Mouse (Mus musculus): ENCODE results near the gene Rrp15.
"Not testable (repeated sequence)": the region's sequence is repeated elsewhere in the genome, so short reads cannot be mapped to it uniquely, and the experiment has no call there.

Rrp15 gene

DNA sequence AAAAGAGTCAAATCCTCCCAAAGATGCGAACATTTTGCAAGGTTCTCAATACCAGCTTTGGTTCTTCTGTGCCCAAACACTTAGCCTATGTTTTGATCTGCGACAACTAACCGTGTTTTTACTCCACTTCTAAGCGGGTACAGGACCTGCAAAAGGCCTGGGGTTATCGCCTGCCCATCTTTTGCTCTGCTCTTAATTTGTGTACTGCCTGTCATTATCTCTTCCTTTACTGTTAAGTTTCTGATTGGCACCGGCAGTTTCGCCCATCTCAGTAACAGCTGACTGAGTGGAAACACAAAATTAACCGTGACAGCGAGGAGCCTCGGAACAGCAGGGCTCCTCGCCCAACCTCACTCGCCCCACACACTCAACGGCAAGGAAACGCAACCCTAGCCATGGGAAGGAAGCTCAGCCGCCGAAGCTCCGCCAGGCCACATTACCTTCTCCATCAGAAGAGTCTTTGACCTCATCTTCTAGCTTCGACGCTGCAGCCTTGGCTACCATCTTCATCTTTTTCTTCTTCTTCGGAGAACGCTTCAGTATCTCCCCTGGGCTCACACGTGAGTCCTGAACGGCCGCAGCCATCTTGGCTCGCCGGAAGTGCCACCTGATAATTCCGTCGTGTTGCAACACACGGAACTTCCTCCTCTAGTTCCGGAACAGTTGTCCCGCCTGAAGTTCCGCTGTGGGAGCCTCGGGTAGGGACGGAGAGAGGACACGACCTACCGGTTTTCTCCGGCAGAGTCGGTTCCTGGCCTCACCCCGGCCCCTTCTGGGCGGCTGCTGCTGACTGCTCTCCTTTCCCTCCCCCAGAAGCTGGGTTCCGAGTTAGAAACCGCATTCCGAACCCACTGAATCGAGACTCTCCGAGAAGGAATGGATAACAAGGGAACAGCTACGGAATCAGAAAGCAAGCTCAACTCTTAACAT, at the start of gene Rrp15:
Gene Rrp15 (minus strand): TSS at position 635 of the 930 bp plus-strand sequence.
- DNase-seq (ENCODE audit: low read depth), result peak; percentile 95

DNA sequence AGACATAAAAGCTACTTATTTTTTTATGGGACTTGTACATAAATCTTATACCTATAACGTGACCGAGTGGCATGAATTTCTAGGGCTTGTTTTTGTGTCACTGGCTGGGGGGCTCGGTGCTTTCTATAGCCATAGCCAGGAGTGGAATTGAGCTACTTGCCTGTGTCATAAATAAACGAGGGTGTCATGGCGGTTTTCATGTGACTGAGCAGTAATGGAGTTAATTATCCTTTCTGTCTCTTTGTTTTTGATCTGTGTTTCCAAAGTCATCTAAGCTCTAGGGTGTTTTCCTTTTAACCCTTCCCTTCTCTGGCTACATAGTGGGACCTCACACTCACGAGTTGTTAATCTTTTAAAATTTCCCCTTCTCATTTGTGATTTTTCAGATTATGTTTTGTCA, 48.8 kb upstream of the Rrp15 start:
- no peak for DNase-seq (ENCODE audit: low read depth)

DNA sequence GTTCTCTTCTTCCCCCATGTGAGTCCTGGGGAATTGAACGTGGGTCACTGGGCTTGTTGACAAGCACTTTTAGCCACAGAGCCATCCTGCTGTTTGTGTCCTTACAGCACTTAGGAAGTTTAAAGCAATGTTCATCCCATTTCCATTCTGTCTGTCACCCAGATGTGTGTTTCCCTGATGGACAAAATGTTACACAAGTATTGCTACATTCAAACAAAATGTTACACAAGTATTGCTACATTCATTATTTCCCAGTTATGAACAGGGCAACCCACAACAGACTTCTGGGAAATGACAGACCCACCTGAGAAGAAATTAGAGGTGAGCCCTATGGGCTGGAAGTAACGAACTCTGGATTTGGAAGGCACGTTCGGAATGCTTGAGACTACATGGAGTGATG, 36.2 kb upstream of the Rrp15 start:
- DNase-seq (ENCODE audit: low read depth), result no peak

DNA sequence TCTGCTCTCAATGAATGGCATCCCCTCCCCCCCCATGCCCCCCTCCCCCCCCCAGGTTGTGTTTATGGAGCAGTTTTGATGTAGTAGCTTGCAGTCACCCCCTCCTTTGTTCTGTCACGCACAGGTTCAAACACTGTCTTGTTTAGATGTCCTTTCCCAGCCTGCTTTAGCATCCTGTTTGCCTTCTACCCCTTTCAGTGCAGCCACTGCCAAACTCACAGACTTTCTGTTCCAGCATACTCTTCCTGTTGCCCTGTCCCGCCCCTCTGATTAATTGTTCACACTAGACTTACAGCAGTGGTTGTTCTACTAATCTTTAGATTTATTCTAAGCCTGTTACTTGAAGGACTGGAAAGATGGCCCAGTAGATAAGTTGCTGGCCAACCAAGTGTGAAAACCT, 31.7 kb upstream of the Rrp15 start:
- DNase-seq (ENCODE audit: low read depth), result no peak

DNA sequence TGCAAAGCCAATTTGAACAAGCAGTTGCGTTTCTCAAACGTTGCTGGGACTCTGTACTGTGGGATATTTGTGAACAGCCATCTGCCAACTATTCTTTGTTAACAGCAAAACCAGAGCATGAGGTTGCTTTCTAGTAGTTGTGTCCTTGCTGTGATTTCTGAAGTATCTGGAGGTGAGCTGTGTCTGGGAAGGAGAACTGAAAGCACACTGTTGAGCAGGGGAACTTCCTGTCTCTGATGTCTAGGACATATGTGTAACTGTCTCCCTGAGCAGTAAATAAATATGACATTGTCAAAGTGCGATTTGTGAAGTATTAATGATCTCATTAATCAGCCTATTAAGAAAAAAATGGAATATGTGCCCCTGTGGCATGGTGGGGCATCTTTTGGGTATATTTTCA, 24.0 kb upstream of the Rrp15 start:
- DNase-seq (ENCODE audit: low read depth), result no peak

DNA sequence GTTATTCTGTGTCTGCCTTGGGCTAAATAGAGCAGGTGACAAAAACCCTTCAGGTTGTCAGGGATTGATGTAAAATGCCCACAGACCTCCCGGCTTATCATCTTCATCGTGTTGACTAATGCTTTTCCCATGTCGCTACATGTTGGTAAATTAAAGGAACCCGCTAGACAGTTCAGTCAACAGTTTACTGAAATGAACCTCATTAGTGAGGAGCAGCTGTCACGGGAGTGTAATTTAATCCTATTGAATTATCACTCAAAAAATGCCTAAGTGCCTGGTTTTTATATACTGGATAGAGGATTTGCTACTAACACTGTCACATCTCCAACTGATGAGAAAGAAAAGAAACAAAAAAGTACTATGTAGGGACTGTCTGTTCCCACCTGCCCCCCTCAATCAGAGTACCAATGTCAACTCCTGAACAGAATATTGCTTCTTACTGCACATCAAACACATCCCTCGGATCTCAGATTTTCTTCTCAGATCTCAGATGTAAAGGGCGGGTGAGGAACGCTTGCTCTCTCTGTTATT, 23.5 kb upstream of the Rrp15 start:
- DNase-seq (ENCODE audit: low read depth), result no peak

DNA sequence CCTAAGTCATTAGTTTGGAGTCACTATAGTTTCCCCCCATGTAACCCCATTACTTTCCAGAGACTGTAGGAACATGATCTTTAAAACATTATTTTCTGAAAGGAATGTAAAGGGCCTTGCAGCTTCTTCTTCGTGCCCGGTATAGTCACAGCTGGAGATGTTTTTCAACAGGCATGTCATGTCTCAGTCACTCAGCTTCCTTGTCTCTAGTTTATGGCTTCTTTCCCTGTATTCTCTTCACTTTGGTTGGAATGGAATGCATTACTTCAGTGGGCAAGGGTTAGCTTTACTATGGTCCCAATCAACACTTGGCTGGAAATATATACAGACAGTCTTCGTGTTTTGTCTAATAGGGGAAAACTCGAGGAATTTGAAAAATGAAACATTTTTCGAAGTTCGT, 22.8 kb upstream of the Rrp15 start:
- no peak for DNase-seq (ENCODE audit: low read depth)

DNA sequence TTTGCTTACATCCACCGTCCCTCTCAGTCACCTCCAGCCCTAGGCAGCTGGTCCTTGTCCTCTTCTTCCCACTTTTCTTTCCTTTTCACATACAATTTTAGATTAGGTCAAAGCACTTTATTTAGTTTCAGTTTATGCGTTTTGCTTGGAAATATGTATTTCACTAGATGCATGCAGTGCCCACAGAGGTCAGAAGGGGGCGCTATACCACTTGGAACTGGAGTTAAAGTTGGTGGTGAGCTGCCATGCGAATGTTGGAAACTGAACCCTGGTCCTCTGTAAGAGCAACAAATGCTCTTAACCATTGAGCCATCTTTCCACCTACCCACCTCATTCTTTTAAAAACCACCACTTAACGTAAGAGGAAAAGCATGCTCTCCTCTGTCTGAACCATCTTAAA, 21.5 kb upstream of the Rrp15 start:
- no peak for DNase-seq (ENCODE audit: low read depth)

DNA sequence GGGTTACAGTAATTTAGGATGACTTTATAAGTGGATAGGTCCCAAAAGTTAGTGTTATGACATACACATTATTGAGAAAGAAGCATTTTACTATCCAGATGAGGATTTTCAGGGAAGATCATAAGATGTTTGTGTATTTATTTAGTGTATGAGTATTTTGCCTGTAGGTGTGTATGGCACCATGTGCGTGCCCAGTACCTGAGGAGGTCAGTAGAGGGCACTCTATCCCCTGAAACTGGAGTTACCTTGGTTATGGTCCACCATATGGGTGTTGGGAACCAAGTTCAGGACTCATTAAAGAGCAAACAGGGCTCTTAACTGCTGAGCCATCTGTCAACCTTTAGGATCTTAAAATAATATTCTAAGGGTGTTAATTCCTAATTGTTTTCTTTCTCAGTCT, 19.2 kb upstream of the Rrp15 start:
- no peak for DNase-seq (ENCODE audit: low read depth)

DNA sequence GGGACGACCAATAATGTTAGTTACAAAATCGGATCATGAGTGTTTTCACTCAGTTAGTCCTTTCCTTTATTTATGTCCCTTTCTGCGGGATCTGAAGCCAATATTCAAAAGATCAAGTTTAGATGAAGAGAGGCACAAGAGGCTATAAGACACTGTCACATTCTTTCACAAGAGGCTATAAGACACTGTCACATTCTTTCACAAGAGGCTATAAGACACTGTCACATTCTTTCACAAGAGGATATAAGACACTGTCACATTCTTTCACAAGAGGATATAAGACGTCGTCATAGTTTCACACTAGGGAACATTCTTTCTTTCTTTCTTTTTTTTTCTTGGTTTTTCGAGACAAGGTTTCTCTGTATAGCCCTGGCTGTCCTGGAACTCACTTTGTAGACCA, 14.3 kb upstream of the Rrp15 start:
- not testable (repeated sequence) for DNase-seq (ENCODE audit: low read depth)

DNA sequence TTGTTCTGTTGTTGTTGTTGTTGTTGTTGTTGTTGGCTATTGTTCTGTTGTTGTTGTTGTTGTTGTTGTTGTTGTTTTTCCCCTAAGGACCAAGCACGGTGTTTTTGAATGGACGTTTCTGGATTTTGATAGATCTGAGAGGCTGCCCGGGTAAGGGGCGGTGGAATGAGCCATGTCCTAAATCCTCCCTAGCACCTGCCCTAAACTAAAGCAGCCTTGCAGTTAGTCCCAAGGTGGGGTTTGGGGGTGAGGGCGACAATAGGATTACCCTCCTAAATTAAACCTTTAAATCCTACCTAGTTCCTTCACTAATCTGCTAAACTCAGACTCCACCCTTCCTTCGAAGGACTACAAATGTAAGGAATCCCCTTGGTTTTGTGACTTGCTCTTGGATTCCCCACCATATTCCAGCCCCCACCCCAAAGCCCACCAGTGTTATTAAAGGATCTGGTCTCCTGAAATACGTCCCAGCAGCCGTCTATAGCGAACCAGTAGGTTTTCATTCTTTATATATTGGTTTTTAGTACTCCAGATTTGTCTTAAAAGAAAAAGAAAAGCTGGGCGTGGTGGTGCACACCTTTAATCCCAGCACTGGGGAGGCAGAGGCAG, 621 bp upstream of the Rrp15 start:
- DNase-seq (ENCODE audit: low read depth), result no peak

DNA sequence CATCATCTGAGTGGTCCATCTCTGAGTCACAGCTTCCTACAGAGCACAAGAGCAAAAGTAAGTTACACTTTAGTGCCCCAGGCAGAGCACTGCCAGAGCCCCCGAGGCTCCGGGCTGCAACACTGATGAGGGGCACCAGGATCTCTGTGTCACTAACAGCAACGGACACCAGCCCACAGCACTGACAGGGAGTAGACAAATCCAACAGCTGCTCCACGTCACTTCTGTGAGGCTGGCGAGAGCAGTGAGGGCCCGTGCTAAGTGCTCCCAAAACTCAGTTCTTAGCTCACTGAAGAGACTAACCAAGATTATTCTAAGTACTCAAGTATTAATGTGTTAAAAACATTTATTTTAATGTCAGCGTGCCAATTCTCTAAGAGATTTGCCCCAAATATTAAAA, 9.3 kb downstream of the Rrp15 start:
- no peak for DNase-seq (ENCODE audit: low read depth)

DNA sequence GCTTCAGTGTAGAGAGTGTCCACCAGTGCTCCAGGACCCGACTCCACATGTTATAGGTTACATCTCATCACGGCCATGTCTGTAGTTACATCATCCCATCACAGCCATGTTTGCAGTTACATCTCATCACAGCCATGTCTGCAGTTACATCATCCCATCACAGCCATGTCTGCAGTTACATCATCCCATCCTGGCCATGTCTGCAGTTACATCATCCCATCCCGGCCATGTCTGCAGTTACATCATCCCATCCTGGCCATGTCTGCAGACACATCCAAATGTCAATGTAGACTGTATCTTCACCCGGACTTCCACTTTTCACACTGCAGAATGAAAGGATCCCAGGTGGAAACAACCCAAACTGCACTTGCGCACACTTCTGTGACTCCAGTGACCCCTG, 13.6 kb downstream of the Rrp15 start:
- no peak for DNase-seq (ENCODE audit: low read depth)

DNA sequence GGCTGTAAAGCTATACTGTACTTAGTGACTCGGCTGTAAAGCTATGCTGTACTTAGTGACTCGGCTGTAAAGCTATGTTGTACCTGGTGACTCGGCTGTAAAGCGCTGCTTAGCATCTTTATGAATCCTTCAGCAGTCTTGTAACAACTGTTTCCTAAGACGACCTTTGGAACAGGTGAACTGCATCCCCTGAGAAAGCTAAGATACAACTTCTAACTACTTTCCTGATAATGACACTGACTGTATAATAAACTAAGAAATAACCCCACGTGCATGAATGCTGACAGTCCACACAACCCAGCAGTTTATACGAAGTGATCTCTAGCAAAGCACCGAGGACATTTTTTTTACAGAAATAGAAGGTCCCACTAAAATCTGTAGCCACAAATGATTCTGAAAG, 16.1 kb downstream of the Rrp15 start:
- no peak for DNase-seq (ENCODE audit: low read depth)

DNA sequence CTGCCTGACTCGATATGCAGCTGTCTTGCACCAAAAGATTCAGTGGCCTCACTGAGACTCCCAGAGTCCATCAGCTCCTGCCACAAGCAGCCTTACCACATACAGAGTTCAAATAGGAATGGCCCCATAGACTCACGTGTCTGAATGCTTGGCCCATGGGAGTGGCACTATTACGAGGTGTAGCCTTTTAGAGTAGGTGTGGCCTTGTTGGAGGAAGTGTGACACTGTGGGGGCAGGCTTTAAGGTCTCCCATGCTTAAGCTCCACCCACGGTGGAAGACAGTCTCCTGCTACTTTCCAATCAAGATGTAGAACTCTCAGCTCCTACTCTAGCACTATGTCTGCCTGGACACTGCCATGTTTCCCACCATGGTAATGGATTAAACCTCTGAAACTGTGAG, 20.4 kb downstream of the Rrp15 start:
- no peak for DNase-seq (ENCODE audit: low read depth)

DNA sequence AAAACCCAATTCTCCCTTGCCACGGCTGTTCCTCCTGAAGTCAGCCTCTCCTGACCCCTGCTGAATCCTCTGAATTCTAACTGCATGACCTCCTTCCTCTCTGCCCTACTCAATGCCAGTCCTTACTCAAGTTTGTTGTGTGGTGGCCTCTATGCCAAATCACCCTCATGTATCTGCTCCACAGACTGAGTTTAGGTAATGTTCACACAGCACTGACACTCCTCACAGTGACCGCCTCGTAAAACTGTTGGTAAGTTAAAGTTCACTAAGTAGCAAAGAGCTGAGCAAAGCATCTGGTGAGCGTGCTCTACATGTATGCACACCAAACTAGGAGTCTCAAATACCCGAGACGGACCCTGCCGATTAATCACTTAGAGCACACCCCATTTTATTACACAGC, 23.0 kb downstream of the Rrp15 start:
- no peak for DNase-seq (ENCODE audit: low read depth)

DNA sequence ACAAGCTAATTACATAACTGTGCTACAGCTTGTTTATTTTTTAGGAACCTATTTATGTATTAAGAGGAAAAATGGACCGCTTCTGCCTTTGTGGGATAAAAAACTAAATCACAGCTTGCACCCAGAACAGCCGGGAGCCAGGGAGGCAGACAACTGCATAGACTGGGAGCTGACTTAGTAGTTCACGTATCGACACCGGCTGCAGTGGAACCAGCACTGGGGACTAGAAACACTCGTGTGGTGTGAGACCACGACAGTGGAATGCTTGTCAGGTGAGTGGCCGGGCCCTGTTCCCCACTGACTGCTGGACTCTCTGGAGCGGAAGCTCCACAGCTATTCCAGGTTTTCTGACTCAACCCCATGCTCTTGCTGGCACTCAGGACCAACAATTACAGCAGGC, 26.9 kb downstream of the Rrp15 start:
- DNase-seq (ENCODE audit: low read depth), result no peak

DNA sequence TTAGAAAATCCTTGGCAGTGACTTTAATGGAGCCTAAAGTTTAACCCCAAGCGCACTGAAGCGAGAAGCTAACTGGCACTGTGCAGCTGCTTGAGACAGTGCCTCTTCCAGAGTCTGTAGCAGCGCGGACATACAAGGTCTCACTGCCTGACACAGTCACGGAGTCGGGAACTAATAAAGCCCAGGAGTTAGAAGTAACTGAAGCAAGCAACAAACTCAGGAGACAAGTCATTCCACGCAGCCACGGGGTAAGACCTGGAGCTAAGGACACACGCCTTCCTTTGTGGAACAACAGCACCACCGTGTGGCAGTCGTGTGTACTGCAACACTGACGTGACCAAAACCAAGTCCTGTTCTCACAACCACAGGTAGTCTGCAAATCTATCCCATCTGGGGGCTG, 27.3 kb downstream of the Rrp15 start:
- DNase-seq (ENCODE audit: low read depth), result peak; percentile 84

DNA sequence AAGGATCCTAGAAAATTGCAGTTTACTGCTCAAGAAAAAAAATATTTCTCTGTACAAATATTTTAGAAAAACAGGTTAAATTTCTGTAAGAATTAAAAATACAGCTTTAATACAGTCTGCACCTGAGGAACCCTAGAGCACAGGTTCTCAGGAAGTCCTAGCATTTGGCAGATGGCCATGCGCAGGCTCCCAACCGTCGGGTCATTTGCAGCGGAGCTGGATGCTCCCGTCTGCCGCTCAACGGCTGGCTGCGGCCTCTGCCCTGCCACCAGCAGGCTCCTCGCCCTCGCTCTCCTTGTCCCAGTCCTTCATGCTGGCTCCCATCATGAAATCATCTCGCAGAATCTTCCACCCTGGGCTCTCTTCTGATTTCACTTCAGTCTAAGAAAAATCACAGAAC, 28.0 kb downstream of the Rrp15 start:
- DNase-seq (ENCODE audit: low read depth), result no peak

DNA sequence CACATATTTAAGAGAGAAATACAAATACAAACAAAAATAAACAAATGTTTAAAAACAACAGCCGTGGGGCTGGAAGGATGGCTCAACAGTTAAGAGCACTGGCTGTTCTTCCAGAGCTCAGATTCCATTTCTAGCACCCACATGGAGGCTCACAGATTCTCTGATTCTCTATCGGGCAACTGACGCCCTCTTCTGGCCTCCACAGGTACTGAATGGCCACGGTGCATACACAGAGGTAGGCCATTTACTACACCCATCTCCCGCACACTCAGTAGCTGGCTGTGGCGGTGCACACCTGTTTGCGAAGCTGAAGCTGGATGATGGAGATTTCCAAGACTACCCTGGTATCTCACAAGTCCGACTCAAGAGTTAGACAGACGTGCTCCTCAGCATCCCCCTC, 29.4 kb downstream of the Rrp15 start:
- no peak for DNase-seq (ENCODE audit: low read depth)

DNA sequence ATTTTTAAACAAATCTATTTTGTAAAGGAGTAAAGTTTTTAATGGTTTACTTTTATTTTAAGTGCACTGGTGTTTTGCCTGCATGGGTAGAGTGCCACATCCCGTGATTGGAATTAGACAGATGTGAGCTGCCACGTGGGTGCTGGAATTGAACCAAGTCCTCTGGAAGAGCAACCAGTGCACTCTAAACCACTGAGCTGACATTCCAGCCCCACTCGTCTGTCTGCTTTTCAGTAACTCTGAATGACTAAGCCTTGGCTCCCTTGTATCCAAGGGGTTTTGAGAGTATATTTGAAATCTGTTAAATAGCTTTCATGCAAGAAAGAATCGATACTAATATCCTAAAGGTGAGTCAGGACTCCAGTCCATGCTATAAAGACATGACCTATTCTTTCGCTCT, 30.3 kb downstream of the Rrp15 start:
- no peak for DNase-seq (ENCODE audit: low read depth)

DNA sequence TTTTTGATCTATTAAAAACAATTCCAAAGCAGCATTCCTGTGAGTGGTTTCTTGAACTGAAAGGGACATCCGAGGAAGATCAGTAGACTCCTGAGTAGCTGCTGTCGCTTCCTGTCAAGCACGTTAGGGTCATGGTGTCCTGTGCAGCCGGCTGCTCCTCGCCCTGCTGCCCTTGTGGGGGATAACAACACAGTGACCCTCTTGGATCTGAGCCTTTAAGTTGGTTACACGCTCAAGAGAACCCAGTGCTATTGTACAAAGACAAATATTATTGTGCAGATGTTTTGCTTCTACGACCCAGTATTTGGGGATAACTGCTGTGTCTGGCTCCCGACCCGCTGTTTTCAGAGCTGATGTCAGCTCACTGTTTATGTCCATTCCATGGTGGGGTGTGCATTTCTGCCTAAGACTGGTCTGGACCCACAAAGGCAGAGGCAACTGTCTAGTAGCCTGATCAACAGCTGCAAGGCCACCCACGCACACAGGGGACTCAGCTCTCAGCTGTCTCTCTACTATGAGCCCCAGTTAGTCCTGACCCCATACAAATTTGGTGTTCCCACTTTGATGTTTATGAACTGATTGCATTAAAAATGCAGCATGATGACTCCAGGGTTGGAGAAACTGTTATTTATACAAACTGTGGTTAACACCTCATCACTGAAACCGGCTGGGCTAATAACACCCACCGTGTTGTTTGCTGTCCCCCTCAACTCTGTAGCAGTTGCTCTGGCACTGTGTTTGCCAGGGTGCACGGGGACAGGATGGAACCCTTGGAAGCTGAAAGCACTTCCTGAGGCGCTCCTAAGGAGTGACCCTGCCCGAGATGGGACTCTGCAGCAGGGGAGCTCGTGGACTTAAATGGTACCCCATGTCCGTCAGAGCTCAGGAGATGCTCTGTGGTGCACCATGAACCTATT, 33.9 kb downstream of the Rrp15 start:
- no peak for DNase-seq (ENCODE audit: low read depth)
